Mouse (Mus musculus) T-helper 1 cell (primary cell): ENCODE results near the gene Afmid.
"Not testable (repeated sequence)": the region's sequence is repeated elsewhere in the genome, so short reads cannot be mapped to it uniquely, and the experiment has no call there.

Experiments
- in situ Hi-C: fragments of 300-600 bp; cut with MboI, MseI; formaldehyde crosslinking; loops from one replicate; pipeline ENCODE4 v1.15.1; 2025; ENCODE audit warnings: high pct_unique_total_duplicates

The Afmid gene

GRCm38 (mm10) chr11:117825333-117826101 is at the start of gene Afmid, which contains the start of gene Tk1:
Gene Afmid, plus strand, starts transcription at chr11:117825924.
Gene Tk1, minus strand, starts transcription at chr11:117826092.
- in situ Hi-C loops, result no loop called here

- in situ Hi-C loops, result no loop called here
Measured at GRCm38 (mm10) chr11:117776085-117776792, 49.5 kb upstream of the Afmid start.

- in situ Hi-C loops, result no loop called here
Measured at GRCm38 (mm10) chr11:117777111-117777510, 48.6 kb upstream of the Afmid start.

GRCm38 (mm10) chr11:117778031-117778430 is 47.7 kb upstream of the Afmid start:
- in situ Hi-C loops, result no loop called here

- in situ Hi-C loops, result no loop called here
Measured at GRCm38 (mm10) chr11:117778851-117779433, 46.8 kb upstream of the Afmid start.

GRCm38 (mm10) chr11:117779434-117780198 is 46.1 kb upstream of the Afmid start:
- in situ Hi-C loops, result no loop called here

GRCm38 (mm10) chr11:117780199-117780515 is 45.6 kb upstream of the Afmid start:
- in situ Hi-C loops, result no loop called here

- in situ Hi-C loops, result no loop called here
Measured at GRCm38 (mm10) chr11:117780582-117781111, 45.1 kb upstream of the Afmid start.

- in situ Hi-C loops, result no loop called here
Measured at GRCm38 (mm10) chr11:117781199-117781821, 44.4 kb upstream of the Afmid start.

GRCm38 (mm10) chr11:117781993-117782704 is 43.6 kb upstream of the Afmid start, which contains the start of the genes Tmc8 and Tmc6:
Gene Tmc8, plus strand, starts transcription at chr11:117782076.
Gene Tmc6, minus strand, starts transcription at chr11:117782198.
- in situ Hi-C loops, result no loop called here

- in situ Hi-C loops, result no loop called here
Measured at GRCm38 (mm10) chr11:117782705-117783034, 43.1 kb upstream of the Afmid start.

GRCm38 (mm10) chr11:117783089-117783488 is 42.6 kb upstream of the Afmid start:
- in situ Hi-C loops, result no loop called here

- in situ Hi-C loops, result no loop called here
Measured at GRCm38 (mm10) chr11:117783683-117784309, 41.9 kb upstream of the Afmid start.

- in situ Hi-C loops, result no loop called here
Measured at GRCm38 (mm10) chr11:117786294-117786693, 39.4 kb upstream of the Afmid start.

- in situ Hi-C loops, result not testable (repeated sequence)
Measured at GRCm38 (mm10) chr11:117788481-117788880, 37.2 kb upstream of the Afmid start.

- in situ Hi-C loops, result no loop called here
Measured at GRCm38 (mm10) chr11:117790286-117790685, 35.4 kb upstream of the Afmid start.

GRCm38 (mm10) chr11:117790703-117791440 is 34.9 kb upstream of the Afmid start:
- in situ Hi-C loops, result no loop called here

- in situ Hi-C loops, result no loop called here
Measured at GRCm38 (mm10) chr11:117791441-117791761, 34.3 kb upstream of the Afmid start.

- in situ Hi-C loops, result no loop called here
Measured at GRCm38 (mm10) chr11:117792281-117792888, 33.3 kb upstream of the Afmid start.
